Mouse (Mus musculus) spleen, adult 12 weeks (tissue): Measurements from ENCODE around the gene Foxe3.
"Not testable (repeated sequence)": the region's sequence is repeated elsewhere in the genome, so short reads cannot be mapped to it uniquely, and the experiment has no call there.

ENCODE experiments used
- DNase-seq: peaks from one replicate; pipeline ENCODE4 v3.0.0; 2022; ENCODE audit warnings: low spot score

The Foxe3 gene

GRCm38 (mm10) chr4:114925917-114926312 lies at the start of gene Foxe3:
TSS of gene Foxe3 (minus strand) at chr4:114926013.
- no peak for DNase-seq

DNA sequence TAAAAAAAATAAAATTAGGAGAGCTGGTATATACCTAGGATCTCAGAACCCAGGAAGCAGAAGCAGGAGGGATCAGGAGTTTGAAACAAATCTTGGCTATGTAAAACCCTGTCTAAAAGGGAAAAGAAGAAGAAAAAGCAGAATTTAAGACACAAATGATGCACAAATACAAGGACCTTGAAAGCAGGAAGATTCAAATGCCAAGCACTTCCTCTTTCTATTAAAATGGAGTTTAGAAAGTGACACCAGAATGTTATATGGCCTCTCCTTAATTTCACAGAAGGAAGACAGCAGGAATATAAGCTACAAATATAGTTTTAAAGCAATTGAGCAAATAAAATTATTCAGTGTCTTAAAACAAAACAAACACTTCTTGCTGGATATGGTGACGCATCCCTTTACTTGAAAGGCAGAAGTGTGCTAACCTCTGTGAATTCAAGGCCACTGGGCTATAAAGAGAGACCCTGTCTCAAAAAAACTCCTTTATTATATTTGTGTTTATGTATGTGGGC lies 47.5 kb upstream of the Foxe3 start:
- no peak for DNase-seq

DNA sequence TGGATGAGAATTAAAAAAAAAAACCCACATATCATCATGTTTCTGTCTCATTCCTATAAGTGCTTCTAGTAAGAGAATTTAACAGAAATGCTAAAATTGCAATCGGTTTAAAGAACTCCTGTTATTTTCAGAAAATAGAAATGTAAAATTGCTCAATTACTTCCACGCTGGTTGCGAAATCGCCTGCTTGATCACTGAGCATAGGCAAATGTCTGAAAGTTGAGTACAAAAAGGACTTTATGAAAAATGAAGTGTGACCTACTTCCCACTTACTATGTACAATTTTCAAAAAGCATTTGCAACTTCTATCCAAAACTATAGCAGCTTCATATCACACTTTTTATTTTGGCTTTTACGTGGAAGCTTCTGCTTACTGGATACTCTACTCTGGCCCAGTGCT lies 44.9 kb upstream of the Foxe3 start:
- DNase-seq = no peak

GRCm38 (mm10) chr4:114960881-114961280 lies 35.1 kb upstream of the Foxe3 start:
- not testable (repeated sequence) for DNase-seq

GRCm38 (mm10) chr4:114959533-114959932 lies 33.7 kb upstream of the Foxe3 start:
- DNase-seq = no peak

GRCm38 (mm10) chr4:114958786-114959185 lies 33.0 kb upstream of the Foxe3 start:
- DNase-seq = no peak

- DNase-seq = no peak
Measured at GRCm38 (mm10) chr4:114958231-114958630, 32.4 kb upstream of the Foxe3 start.

GRCm38 (mm10) chr4:114957403-114957802 lies 31.6 kb upstream of the Foxe3 start:
- DNase-seq = no peak

- DNase-seq = no peak
Measured at GRCm38 (mm10) chr4:114953172-114953571, 27.4 kb upstream of the Foxe3 start.

- no peak for DNase-seq
Measured at GRCm38 (mm10) chr4:114947852-114948481, 22.2 kb upstream of the Foxe3 start.

GRCm38 (mm10) chr4:114947395-114947794 lies 21.6 kb upstream of the Foxe3 start:
- peak; percentile 50 for DNase-seq

DNA sequence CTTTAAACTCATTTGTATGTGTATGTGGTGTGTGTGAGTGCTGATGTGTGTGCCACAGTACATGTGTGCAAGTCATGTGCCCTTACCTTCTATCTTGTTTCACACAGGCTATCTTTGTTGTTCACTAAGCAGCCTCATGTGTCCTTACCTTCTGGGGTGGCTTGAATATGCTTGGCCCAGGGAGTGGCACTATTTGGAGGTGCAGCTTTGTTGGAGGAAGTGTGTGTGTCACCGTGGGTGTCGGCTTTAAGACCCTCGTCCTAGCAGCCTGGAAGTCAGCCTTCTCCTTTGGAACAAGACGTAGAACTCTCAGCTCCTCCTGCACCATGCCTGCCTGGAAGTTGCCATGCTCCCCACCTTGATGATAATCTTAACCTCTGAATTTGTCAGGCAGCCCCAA lies 20.6 kb upstream of the Foxe3 start:
- DNase-seq = no peak

DNA sequence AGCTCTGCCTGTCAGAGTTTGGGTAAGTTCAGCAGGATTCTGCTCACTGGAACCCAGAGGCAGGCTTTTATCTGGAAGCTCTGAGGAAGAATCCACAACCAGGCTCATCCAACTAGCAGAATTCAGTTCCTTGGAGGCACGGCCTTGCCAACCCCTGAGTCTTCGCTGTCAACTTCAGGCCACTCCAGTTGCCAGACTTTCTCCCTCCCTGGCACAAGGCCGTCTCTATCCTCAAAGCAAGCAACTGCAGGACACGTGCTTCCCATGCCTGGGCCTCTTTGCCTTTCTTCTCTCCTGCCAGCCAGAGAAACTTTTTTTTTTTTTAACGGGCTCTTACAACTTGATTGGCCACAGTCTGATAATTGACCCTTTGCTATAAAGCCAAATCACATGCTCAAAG lies 19.2 kb upstream of the Foxe3 start:
- DNase-seq = no peak

DNA sequence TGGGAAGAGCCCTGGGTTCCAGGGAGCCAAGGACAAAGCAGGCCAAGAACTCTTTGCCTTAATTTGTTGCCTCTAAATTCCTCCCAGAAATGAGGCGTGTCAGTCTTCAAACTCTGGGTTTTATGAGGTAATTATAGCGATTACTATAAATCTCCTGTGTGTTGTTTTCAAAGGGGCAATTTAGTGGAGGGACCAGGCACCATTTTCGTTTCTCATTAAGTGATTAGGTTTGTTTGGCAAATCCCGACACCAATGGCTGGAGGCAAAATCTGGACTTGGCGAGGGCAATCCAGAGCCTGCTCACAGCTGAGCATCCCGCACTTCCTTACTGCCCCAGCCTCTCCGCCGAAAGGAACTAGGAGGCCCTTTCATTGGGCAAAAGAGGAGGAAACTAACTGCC lies 16.8 kb upstream of the Foxe3 start:
- DNase-seq = no peak

GRCm38 (mm10) chr4:114942112-114942511 lies 16.3 kb upstream of the Foxe3 start:
- no peak for DNase-seq

GRCm38 (mm10) chr4:114941311-114941710 lies 15.5 kb upstream of the Foxe3 start:
- DNase-seq = no peak

GRCm38 (mm10) chr4:114938248-114938647 lies 12.4 kb upstream of the Foxe3 start:
- no peak for DNase-seq

- DNase-seq = no peak
Measured at GRCm38 (mm10) chr4:114937459-114938047, 11.7 kb upstream of the Foxe3 start.

GRCm38 (mm10) chr4:114934188-114934587 lies 8.4 kb upstream of the Foxe3 start:
- no peak for DNase-seq

DNA sequence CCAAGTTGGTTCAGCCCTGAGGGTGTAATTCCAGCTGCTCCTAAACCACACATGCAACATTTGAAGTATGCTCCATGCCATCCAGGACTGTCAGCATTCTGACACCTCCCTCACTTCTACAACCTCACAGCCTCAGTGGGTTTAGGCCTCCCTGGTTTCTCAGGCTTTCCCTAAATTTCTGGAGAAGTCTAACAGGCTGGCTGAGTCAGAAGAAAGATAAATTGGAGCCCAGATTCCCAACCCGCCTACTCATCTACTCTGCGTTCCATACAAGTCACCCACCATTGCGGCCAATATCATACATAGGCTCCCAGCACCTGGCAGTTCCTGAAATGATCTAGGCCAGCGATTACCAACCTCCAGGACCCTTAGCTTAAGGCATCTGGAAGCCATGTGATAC lies 6.9 kb upstream of the Foxe3 start:
- DNase-seq = no peak

- DNase-seq = no peak
Measured at GRCm38 (mm10) chr4:114929155-114929554, 3.3 kb upstream of the Foxe3 start.

GRCm38 (mm10) chr4:114924971-114925916 lies 569 bp downstream of the Foxe3 start:
- no peak for DNase-seq

- peak; percentile 24 for DNase-seq
Measured at GRCm38 (mm10) chr4:114917091-114917490, 8.7 kb downstream of the Foxe3 start.
